Mouse (Mus musculus) heart, embryonic 16.5 days (tissue): Measurements from ENCODE around the gene Ranbp17. TPM values are rescaled to one million over a fixed set of nuclear protein-coding genes. Genes with fewer than 3 reads are reported as not detected.

Experiments
- ATAC-seq: fragments of 200-750 bp; cut with Nextera tagmentation; replicated peaks from 2 replicates; pipeline ENCODE4 v1.8.0; 2017; ENCODE audit warnings: moderate number of reproducible peaks; ENCODE audit not compliant: insufficient read depth, low FRiP score; ENCODE audit errors: extremely low read depth
- H3K27ac ChIP-seq: fragments of 300-500 bp; sonication (generic); 2 replicates; pipeline ENCODE4 v1.5.1; 2014; ENCODE audit warnings: mild to moderate bottlenecking, low read length, control low read depth, moderate library complexity
- H3K27me3 ChIP-seq: fragments of 300-500 bp; sonication (generic); 2 replicates; pipeline ENCODE4 v1.6.1; 2014; ENCODE audit warnings: low read length, mixed read lengths; ENCODE audit not compliant: control insufficient read depth, insufficient read depth
- H3K36me3 ChIP-seq: fragments of 300-500 bp; sonication (generic); 2 replicates; pipeline ENCODE4 v1.6.1; 2014; ENCODE audit not compliant: control insufficient read depth, insufficient read depth
- H3K4me1 ChIP-seq: fragments of 300-500 bp; sonication (generic); 2 replicates; pipeline ENCODE4 v1.6.1; 2014; ENCODE audit warnings: low read length, mixed read lengths; ENCODE audit not compliant: control insufficient read depth, insufficient read depth
- H3K4me2 ChIP-seq: fragments of 300-500 bp; sonication (generic); 2 replicates; pipeline ENCODE4 v1.6.1; 2014; ENCODE audit warnings: low read depth, mild to moderate bottlenecking, control low read depth, low read length
- H3K4me3 ChIP-seq: fragments of 300-500 bp; sonication (generic); 2 replicates; pipeline ENCODE4 v1.5.1; 2014; ENCODE audit warnings: mild to moderate bottlenecking, control low read depth, low read length
- H3K9ac ChIP-seq: fragments of 300-500 bp; sonication (generic); 2 replicates; pipeline ENCODE4 v1.6.1; 2014; ENCODE audit warnings: low read length, control low read depth
- H3K9me3 ChIP-seq: fragments of 300-500 bp; sonication (generic); replicated peaks from 2 replicates; pipeline ENCODE4 v1.6.1; 2016; ENCODE audit warnings: low read length; ENCODE audit not compliant: control insufficient read depth
- WGBS: fragments of 180-500 bp; shearing (Covaris S2); extraction: QIAGEN DNeasy Blood & Tissue Kit; methylation state at CpG from one replicate; pipeline ENCODE4 v1.1.7; 2014; 5-methylcytosine and 5-hydroxymethylcytosine counted together
- polyA plus RNA-seq: library from polyadenylated mRNA; unstranded; fragments of >200 nt; fragmentation: Nextera tagmentation; extraction: Ambion mirVana; gene quantifications from 2 replicates; pipeline ENCODE4 v1.2.1, GENCODE M21; 2015

The Ranbp17 gene
- polyA plus RNA-seq: 3.0 and 3.1 TPM in 2 replicates

DNA sequence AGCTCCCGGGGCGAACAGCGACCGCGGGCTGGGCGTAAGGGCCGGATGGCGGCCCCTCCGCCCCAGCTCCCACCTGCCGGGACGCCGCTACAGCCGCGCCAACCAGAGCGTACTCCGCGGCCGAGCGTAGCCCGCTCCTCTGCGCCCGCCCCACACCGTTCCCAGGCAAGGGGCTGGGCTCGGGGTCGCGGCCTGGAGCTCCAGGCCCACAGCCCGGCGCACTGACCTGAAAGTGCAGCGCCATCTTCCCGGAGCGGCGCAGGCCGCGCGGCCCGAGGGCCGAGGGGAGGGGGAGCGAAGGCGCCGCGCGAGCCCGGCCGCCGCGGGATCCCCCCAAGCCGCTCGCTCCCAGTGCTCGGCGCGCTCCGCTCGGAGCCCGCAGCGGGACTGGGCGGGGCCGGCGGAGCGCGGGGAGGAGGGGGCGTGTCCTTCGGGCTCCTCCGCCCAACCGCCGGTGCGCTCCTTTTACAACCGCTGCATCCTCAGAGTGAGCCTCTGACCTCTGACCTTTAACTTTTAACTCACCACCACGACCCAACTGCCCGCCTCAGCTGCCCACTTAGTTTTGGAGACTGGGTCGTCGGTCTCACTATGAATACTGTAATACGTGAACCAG is at the start of gene Ranbp17:
Ranbp17 (minus strand) TSS at position 371 of the 616 bp plus-strand sequence.
- WGBS: 1% methylated on average over 54 of the region's 72 CpGs
- Histone ChIP-seq H3K27me3 (no peaks in the 10 kb centered on the region), H3K4me1 (peaks cover 3% of the 10 kb centered on the region), H3K9ac (peak within 1 kb of the TSS; percentile 91), H3K27ac (peak within 1 kb of the TSS; percentile 72), H3K36me3 (no peaks in the 10 kb centered on the region), H3K4me3 (peak within 1 kb of the TSS; percentile 70), H3K9me3 (0 out of 2 replicates have a peak, but pooled peaks cover 2% of the 10 kb centered on the region), H3K4me2 (peak within 1 kb of the TSS; percentile 90)
- peak; percentile 84 for ATAC-seq

GRCm38 (mm10) chr11:33554123-33554522 is 40.6 kb upstream of the Ranbp17 start:
- H3K9me3 ChIP-seq: no peaks in the 10 kb centered on the region
- H3K4me2 ChIP-seq: no peak overlapping the region
- WGBS: 74% methylated on average over 8 of the region's 8 CpGs
- no peak overlapping the region for H3K27ac ChIP-seq
- H3K27me3 ChIP-seq: no peaks in the 10 kb centered on the region
- no peak for ATAC-seq
- no peaks in the 10 kb centered on the region for H3K4me1 ChIP-seq
- no peak overlapping the region for H3K4me3 ChIP-seq
- H3K9ac ChIP-seq: no peak overlapping the region
- H3K36me3 ChIP-seq: no peaks in the 10 kb centered on the region

GRCm38 (mm10) chr11:33550861-33551560 is 37.5 kb upstream of the Ranbp17 start:
- no peak for ATAC-seq
- WGBS: 49% methylated on average over 14 of the region's 14 CpGs
- H3K9me3 ChIP-seq: no peaks in the 10 kb centered on the region
- H3K9ac ChIP-seq: no peak overlapping the region
- H3K4me3 ChIP-seq: no peak overlapping the region
- H3K4me1 ChIP-seq: no peaks in the 10 kb centered on the region
- no peaks in the 10 kb centered on the region for H3K27me3 ChIP-seq
- no peaks in the 10 kb centered on the region for H3K36me3 ChIP-seq
- H3K27ac ChIP-seq: no peak overlapping the region
- H3K4me2 ChIP-seq: peak overlapping the region; percentile 42

DNA sequence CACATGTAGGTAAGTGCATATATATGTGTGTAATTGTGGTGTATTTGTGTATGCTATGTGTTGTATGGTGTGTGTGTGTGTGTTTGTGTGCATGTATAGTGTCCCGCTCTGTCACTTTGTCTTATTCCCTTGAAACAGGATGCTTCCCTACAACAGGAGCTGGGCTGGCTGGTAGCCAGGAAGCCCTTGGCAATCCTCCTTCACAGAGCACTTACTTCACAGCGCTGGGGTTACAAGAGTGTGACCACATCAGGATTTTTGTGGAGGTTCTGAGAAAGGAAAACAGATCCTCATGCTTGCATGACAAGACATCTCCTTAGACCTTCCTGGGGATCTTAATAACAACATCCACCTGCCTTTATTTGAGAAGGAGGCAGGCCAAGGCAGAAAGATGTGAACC is 33.8 kb upstream of the Ranbp17 start:
- no peak overlapping the region for H3K27ac ChIP-seq
- ATAC-seq: no peak
- no peak overlapping the region for H3K9ac ChIP-seq
- H3K4me1 ChIP-seq: no peaks in the 10 kb centered on the region
- no peak overlapping the region for H3K4me2 ChIP-seq
- no peak overlapping the region for H3K4me3 ChIP-seq
- no peaks in the 10 kb centered on the region for H3K9me3 ChIP-seq
- WGBS: 36% methylated on average over 2 of the region's 2 CpGs
- no peaks in the 10 kb centered on the region for H3K27me3 ChIP-seq
- no peaks in the 10 kb centered on the region for H3K36me3 ChIP-seq

DNA sequence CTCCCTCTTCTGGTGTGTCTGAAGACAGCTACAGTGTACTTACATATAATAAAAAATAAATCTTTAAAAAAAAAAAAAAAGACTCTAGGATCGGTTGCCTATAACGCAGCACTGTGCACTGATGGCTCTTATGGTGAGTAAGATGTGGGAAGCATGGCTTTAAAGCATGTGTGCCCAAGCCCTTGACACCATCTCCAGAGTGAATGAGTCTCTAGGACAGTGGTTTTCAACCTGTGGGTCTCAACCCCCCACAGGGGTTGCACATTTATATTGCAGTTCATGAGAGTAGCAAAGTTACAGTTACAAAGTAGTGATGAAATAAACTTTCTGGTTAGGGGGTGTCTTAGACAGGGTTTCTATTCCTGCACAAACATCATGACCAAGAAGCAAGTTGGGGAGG is 31.4 kb upstream of the Ranbp17 start:
- WGBS: 82% methylated on average over 2 of the region's 2 CpGs
- Histone ChIP-seq H3K36me3 (no peaks in the 10 kb centered on the region), H3K9me3 (no peaks in the 10 kb centered on the region), H3K4me3 (no peak overlapping the region), H3K4me2 (no peak overlapping the region), H3K4me1 (no peaks in the 10 kb centered on the region), H3K9ac (no peak overlapping the region), H3K27me3 (no peaks in the 10 kb centered on the region), H3K27ac (no peak overlapping the region)
- no peak for ATAC-seq

DNA sequence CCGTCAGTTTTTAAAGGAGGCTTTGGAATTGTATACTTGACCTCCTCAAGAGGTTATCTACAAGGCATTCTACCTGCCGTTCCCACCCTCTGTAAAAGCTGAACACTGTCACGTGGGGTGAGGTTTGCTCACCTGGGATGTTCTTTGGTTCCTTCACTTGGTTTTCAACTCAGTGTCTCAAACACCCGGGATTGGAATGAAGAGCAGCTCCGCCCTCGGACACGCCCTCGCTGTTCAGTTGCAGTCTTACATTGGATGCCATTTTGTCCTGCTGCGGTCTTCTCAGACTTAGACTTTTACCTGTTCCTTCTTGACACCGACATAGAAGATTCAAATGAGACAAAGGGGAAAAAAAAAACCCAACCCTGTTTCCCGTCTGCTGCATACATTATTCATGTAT is 30.6 kb upstream of the Ranbp17 start:
- H3K4me2 ChIP-seq: no peak overlapping the region
- H3K4me1 ChIP-seq: no peaks in the 10 kb centered on the region
- H3K9ac ChIP-seq: no peak overlapping the region
- 54% methylated on average over 11 of the region's 11 CpGs for WGBS
- H3K4me3 ChIP-seq: no peak overlapping the region
- no peak overlapping the region for H3K27ac ChIP-seq
- ATAC-seq: no peak
- no peaks in the 10 kb centered on the region for H3K27me3 ChIP-seq
- no peaks in the 10 kb centered on the region for H3K36me3 ChIP-seq
- no peaks in the 10 kb centered on the region for H3K9me3 ChIP-seq

GRCm38 (mm10) chr11:33537390-33538125 is 24.0 kb upstream of the Ranbp17 start:
- H3K4me2 ChIP-seq: no peak overlapping the region
- H3K9me3 ChIP-seq: no peaks in the 10 kb centered on the region
- no peaks in the 10 kb centered on the region for H3K36me3 ChIP-seq
- no peak for ATAC-seq
- H3K4me1 ChIP-seq: no peaks in the 10 kb centered on the region
- H3K4me3 ChIP-seq: no peak overlapping the region
- H3K27me3 ChIP-seq: no peaks in the 10 kb centered on the region
- H3K27ac ChIP-seq: no peak overlapping the region
- no peak overlapping the region for H3K9ac ChIP-seq
- 78% methylated on average over 5 of the region's 5 CpGs for WGBS

GRCm38 (mm10) chr11:33536636-33537035 is 23.1 kb upstream of the Ranbp17 start:
- WGBS: 90% methylated on average over 3 of the region's 3 CpGs

DNA sequence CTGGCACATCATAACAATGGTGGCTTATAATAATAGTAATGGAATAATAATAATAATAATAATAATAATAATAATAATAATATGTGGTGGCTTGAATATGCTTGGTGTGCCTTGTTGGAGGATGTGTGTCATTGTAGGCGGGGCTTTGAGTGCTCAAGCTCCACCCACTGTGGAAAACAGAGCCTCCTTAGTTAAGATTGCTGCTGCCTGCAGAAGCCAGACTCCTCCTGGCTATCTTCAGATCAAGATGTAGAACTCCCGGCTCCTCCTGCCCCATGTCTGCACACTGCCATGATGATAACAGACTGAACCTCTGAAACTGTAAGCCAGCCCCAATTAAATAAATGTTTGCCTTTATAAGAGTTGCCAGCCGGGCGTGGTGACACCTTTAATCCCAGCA is 21.0 kb upstream of the Ranbp17 start:
- no peaks in the 10 kb centered on the region for H3K27me3 ChIP-seq
- no peak overlapping the region for H3K4me2 ChIP-seq
- no peak overlapping the region for H3K9ac ChIP-seq
- H3K9me3 ChIP-seq: no peaks in the 10 kb centered on the region
- H3K36me3 ChIP-seq: no peaks in the 10 kb centered on the region
- 85% methylated on average over 4 of the region's 4 CpGs for WGBS
- H3K4me3 ChIP-seq: no peak overlapping the region
- H3K4me1 ChIP-seq: no peaks in the 10 kb centered on the region
- H3K27ac ChIP-seq: no peak overlapping the region
- ATAC-seq: no peak

More at GRCm38 (mm10) chr11:33536636-33537035, 23.1 kb upstream of the Ranbp17 start:
- no peak overlapping the region for H3K27ac ChIP-seq
- H3K9me3 ChIP-seq: no peaks in the 10 kb centered on the region
- no peaks in the 10 kb centered on the region for H3K4me1 ChIP-seq
- no peaks in the 10 kb centered on the region for H3K27me3 ChIP-seq
- no peak for ATAC-seq
- no peak overlapping the region for H3K4me2 ChIP-seq
- no peak overlapping the region for H3K4me3 ChIP-seq
- no peak overlapping the region for H3K9ac ChIP-seq
- no peaks in the 10 kb centered on the region for H3K36me3 ChIP-seq
